Mouse (Mus musculus) cerebellum, adult 11-12 months (tissue): Measurements from ENCODE around the gene Rab25.

Experiments used
- DNase-seq: peaks from one replicate; pipeline ENCODE4 v3.0.0; 2022

Rab25 gene

GRCm38 (mm10) chr3:88541622-88542401 is 6.3 kb downstream of the Rab25 start:
- peak; percentile 63 for DNase-seq

GRCm38 (mm10) chr3:88540085-88540484 is 8.0 kb downstream of the Rab25 start:
- DNase-seq: no peak

- DNase-seq: no peak
These were observed 8.7 kb downstream of the Rab25 start for GRCm38 (mm10) chr3:88539397-88539796.

GRCm38 (mm10) chr3:88538271-88539145 is 9.6 kb downstream of the Rab25 start:
- DNase-seq: no peak

- no peak for DNase-seq
These were observed 11.0 kb downstream of the Rab25 start for GRCm38 (mm10) chr3:88537146-88537545.

GRCm38 (mm10) chr3:88536103-88536930 is 11.8 kb downstream of the Rab25 start:
- DNase-seq: peak; percentile 88

GRCm38 (mm10) chr3:88535527-88535926 is 12.6 kb downstream of the Rab25 start:
- DNase-seq: no peak

GRCm38 (mm10) chr3:88535005-88535404 is 13.1 kb downstream of the Rab25 start:
- no peak for DNase-seq

GRCm38 (mm10) chr3:88533706-88534105 is 14.4 kb downstream of the Rab25 start:
- peak; percentile 39 for DNase-seq

GRCm38 (mm10) chr3:88532689-88533511 is 15.2 kb downstream of the Rab25 start:
- DNase-seq: peak; percentile 70

GRCm38 (mm10) chr3:88532299-88532674 is 15.8 kb downstream of the Rab25 start, which contains the start of gene Mex3a:
Mex3a (plus strand) TSS chr3:88532395.
- no peak for DNase-seq

- peak; percentile 86 for DNase-seq
These were observed 16.5 kb downstream of the Rab25 start for GRCm38 (mm10) chr3:88531348-88532298.

GRCm38 (mm10) chr3:88530082-88530864 is 17.8 kb downstream of the Rab25 start:
- no peak for DNase-seq

- DNase-seq: no peak
These were observed 18.7 kb downstream of the Rab25 start for GRCm38 (mm10) chr3:88529204-88530000.

GRCm38 (mm10) chr3:88528646-88529045 is 19.5 kb downstream of the Rab25 start:
- DNase-seq: no peak

- DNase-seq: no peak
These were observed 20.5 kb downstream of the Rab25 start for GRCm38 (mm10) chr3:88527565-88527964.

- DNase-seq: peak; percentile 86
These were observed 21.7 kb downstream of the Rab25 start for GRCm38 (mm10) chr3:88526157-88527131.

- peak; percentile 15 for DNase-seq
These were observed 23.1 kb downstream of the Rab25 start for GRCm38 (mm10) chr3:88525021-88525420.
